Mouse (Mus musculus): ENCODE measurements around the gene Ncam1.

- TF ChIP-seq CTCF (IDR thresholded peaks at IDR 0.05; ENCODE audit: low read depth, low read length) = no peak
- TF ChIP-seq POLR2A (IDR thresholded peaks at IDR 0.05; ENCODE audit: borderline replicate concordance, low read depth, low read length) = no peak
Measured at GRCm38 (mm10) chr9:49737166-49737565, 61.6 kb downstream of the Ncam1 start.

Measured in bone marrow macrophage, adult 2 months (primary cell).